Mouse (Mus musculus): Measurements from ENCODE around the gene Zfp658.

Zfp658 gene

GRCm38 (mm10) chr7:43562006-43562633 lies at the start of gene Zfp658:
Zfp658 (plus strand) TSS chr7:43562256.
- peak; percentile 82 for DNase-seq (ENCODE audit: low spot score)

- no peak for DNase-seq (ENCODE audit: low spot score)
These were observed 49.5 kb upstream of the Zfp658 start for GRCm38 (mm10) chr7:43512519-43512918.

- no peak for DNase-seq (ENCODE audit: low spot score)
These were observed 47.0 kb upstream of the Zfp658 start for GRCm38 (mm10) chr7:43515076-43515475.

- no peak for DNase-seq (ENCODE audit: low spot score)
These were observed 43.7 kb upstream of the Zfp658 start for GRCm38 (mm10) chr7:43518341-43518740.

GRCm38 (mm10) chr7:43522776-43523175 lies 39.3 kb upstream of the Zfp658 start:
- no peak for DNase-seq (ENCODE audit: low spot score)

GRCm38 (mm10) chr7:43525313-43525712 lies 36.7 kb upstream of the Zfp658 start:
- DNase-seq (ENCODE audit: low spot score): no peak

GRCm38 (mm10) chr7:43530216-43530785 lies 31.8 kb upstream of the Zfp658 start:
- DNase-seq (ENCODE audit: low spot score): no peak

- no peak for DNase-seq (ENCODE audit: low spot score)
These were observed 29.0 kb upstream of the Zfp658 start for GRCm38 (mm10) chr7:43532936-43533505.

- no peak for DNase-seq (ENCODE audit: low spot score)
These were observed 23.5 kb upstream of the Zfp658 start for GRCm38 (mm10) chr7:43538524-43538923.

- DNase-seq (ENCODE audit: low spot score): no peak
These were observed 17.7 kb upstream of the Zfp658 start, which contains the start of gene Cd33 for GRCm38 (mm10) chr7:43544225-43544977. Cd33 (minus strand) TSS chr7:43544428.

- DNase-seq (ENCODE audit: low spot score): no peak
These were observed 16.2 kb upstream of the Zfp658 start for GRCm38 (mm10) chr7:43545656-43546545.

GRCm38 (mm10) chr7:43547666-43548065 lies 14.4 kb upstream of the Zfp658 start:
- DNase-seq (ENCODE audit: low spot score): no peak

- no peak for DNase-seq (ENCODE audit: low spot score)
These were observed 13.8 kb upstream of the Zfp658 start for GRCm38 (mm10) chr7:43548206-43548605.

GRCm38 (mm10) chr7:43553153-43553552 lies 8.9 kb upstream of the Zfp658 start:
- DNase-seq (ENCODE audit: low spot score): no peak

- no peak for DNase-seq (ENCODE audit: low spot score)
These were observed 7.5 kb upstream of the Zfp658 start for GRCm38 (mm10) chr7:43554550-43554949.

- no peak for DNase-seq (ENCODE audit: low spot score)
These were observed 6.7 kb upstream of the Zfp658 start for GRCm38 (mm10) chr7:43555351-43555750.

- no peak for DNase-seq (ENCODE audit: low spot score)
These were observed 5.2 kb upstream of the Zfp658 start for GRCm38 (mm10) chr7:43556901-43557300.

- DNase-seq (ENCODE audit: low spot score): no peak
These were observed 605 bp downstream of the Zfp658 start for GRCm38 (mm10) chr7:43562651-43563070.

- DNase-seq (ENCODE audit: low spot score): no peak
These were observed 1.2 kb downstream of the Zfp658 start for GRCm38 (mm10) chr7:43563300-43563699.

GRCm38 (mm10) chr7:43571216-43571615 lies 9.2 kb downstream of the Zfp658 start:
- no peak for DNase-seq (ENCODE audit: low spot score)

- DNase-seq (ENCODE audit: low spot score): peak; percentile 95
These were observed 17.6 kb downstream of the Zfp658 start, which contains the start of gene Zfp719 for GRCm38 (mm10) chr7:43579440-43580171. Zfp719 (plus strand) TSS chr7:43579610.

Data from ovary, adult 18-20 months (tissue).